Mouse (Mus musculus): Measurements from ENCODE around the gene Ubash3b.

DNA sequence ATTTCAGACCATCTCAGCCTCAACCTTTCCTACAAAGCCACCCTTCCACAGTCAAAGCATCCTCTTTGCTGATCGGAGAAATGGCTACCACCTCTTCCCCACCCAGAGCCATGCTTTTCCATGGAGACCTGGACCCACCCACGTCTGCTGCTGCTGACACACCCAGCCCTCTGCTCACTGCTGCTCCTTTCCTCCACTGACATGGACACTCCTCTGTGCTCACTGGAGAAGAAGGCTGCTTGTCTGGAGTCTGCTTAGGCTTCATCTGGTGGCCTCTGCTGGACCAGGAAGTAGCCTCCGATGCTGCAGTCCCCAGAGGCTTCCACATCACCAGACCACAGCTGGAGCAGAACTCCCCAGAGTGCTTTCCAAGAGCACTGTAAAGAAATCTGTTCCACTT, 34.8 kb downstream of the Ubash3b start:
- TF ChIP-seq CTCF (IDR thresholded peaks at IDR 0.05; ENCODE audit: borderline replicate concordance, insufficient read depth, low read depth, low read length) (no peak), POLR2A (IDR thresholded peaks at IDR 0.05; ENCODE audit: borderline replicate concordance, insufficient read depth, low read length) (no peak)
